Mouse (Mus musculus) intestine, embryonic 14.5 days (tissue): ENCODE measurements around the gene Fmnl2. TPM values are rescaled to one million over a fixed set of nuclear protein-coding genes. Genes with fewer than 3 reads are reported as not detected.

Experiments used
- ATAC-seq: fragments of 200-750 bp; cut with Nextera tagmentation; replicated peaks from 2 replicates; pipeline ENCODE4 v1.8.0; 2017; ENCODE audit warnings: low read depth, moderate number of reproducible peaks, moderate TSS enrichment, moderate library complexity; ENCODE audit not compliant: low FRiP score, low TSS enrichment
- DNase-seq: peaks from one replicate; pipeline ENCODE4 v3.0.0-alpha.2; 2018; ENCODE audit warnings: low spot score
- H3K27ac ChIP-seq: fragments of 300-500 bp; sonication (generic); 2 replicates; pipeline ENCODE4 v1.5.1; 2014; ENCODE audit warnings: low read depth, mild to moderate bottlenecking, control low read depth
- H3K27me3 ChIP-seq: fragments of 300-500 bp; sonication (generic); replicated peaks from 2 replicates; pipeline ENCODE4 v1.6.1; 2014; ENCODE audit warnings: low read length, control low read depth; ENCODE audit not compliant: control insufficient read depth, insufficient read depth
- H3K36me3 ChIP-seq: fragments of 300-500 bp; sonication (generic); 2 replicates; pipeline ENCODE4 v1.6.1; 2014; ENCODE audit warnings: low read length, control low read depth; ENCODE audit not compliant: control insufficient read depth, insufficient read depth
- H3K4me1 ChIP-seq: fragments of 300-500 bp; sonication (generic); replicated peaks from 2 replicates; pipeline ENCODE4 v1.6.1; 2014; ENCODE audit warnings: low read length, control low read depth, mixed read lengths; ENCODE audit not compliant: control insufficient read depth, insufficient read depth
- H3K4me2 ChIP-seq: fragments of 300-500 bp; sonication (generic); 2 replicates; pipeline ENCODE4 v1.6.1; 2014; ENCODE audit warnings: low read length
- H3K4me3 ChIP-seq: fragments of 300-500 bp; sonication (generic); 2 replicates; pipeline ENCODE4 v1.5.1; 2014; ENCODE audit warnings: low read depth, low read length, control low read depth, mixed read lengths
- H3K9ac ChIP-seq: fragments of 300-500 bp; sonication (generic); 2 replicates; pipeline ENCODE4 v1.6.1; 2014; ENCODE audit warnings: mild to moderate bottlenecking, low read length
- H3K9me3 ChIP-seq: fragments of 300-500 bp; sonication (generic); 2 replicates; pipeline ENCODE4 v1.6.1; 2016; ENCODE audit warnings: low read length, control low read depth; ENCODE audit not compliant: control insufficient read depth
- WGBS: fragments of 180-500 bp; shearing (Covaris S2); extraction: QIAGEN DNeasy Blood & Tissue Kit; methylation state at CpG from one replicate; pipeline ENCODE4 v1.1.7; 2014; 5-methylcytosine and 5-hydroxymethylcytosine counted together
- polyA plus RNA-seq: library from polyadenylated mRNA; unstranded; fragments of >200 nt; fragmentation: Nextera tagmentation; extraction: Ambion mirVana; gene quantifications from 2 replicates; pipeline ENCODE4 v1.2.1, GENCODE M21; 2014

The Fmnl2 gene
- polyA plus RNA-seq, 1 experiment from 2014 or later = 6.1 TPM

- DNase-seq (no peak), ATAC-seq (no peak)
- WGBS = 86% methylated on average over 4 of the region's 4 CpGs
- no peak overlapping the region for H3K4me2 ChIP-seq
- no peaks in the 10 kb centered on the region for H3K27me3 ChIP-seq
- H3K27ac ChIP-seq = no peak overlapping the region
- no peak overlapping the region for H3K4me3 ChIP-seq
- H3K36me3 ChIP-seq = no peaks in the 10 kb centered on the region
- no peak overlapping the region for H3K9ac ChIP-seq
- no peaks in the 10 kb centered on the region for H3K9me3 ChIP-seq
- no peaks in the 10 kb centered on the region for H3K4me1 ChIP-seq
Observed at GRCm38 (mm10) chr2:53082045-53082444, 224.4 kb downstream of the Fmnl2 start.

GRCm38 (mm10) chr2:53082501-53082900 lies 224.8 kb downstream of the Fmnl2 start:
- Histone ChIP-seq H3K27ac (no peak overlapping the region), H3K36me3 (no peaks in the 10 kb centered on the region), H3K4me1 (no peaks in the 10 kb centered on the region), H3K9ac (no peak overlapping the region), H3K4me2 (no peak overlapping the region), H3K9me3 (no peaks in the 10 kb centered on the region), H3K27me3 (no peaks in the 10 kb centered on the region), H3K4me3 (no peak overlapping the region)
- DNase-seq (no peak), ATAC-seq (no peak)
- WGBS = 93% methylated on average over 5 of the region's 5 CpGs

- no peak for DNase-seq
- H3K9ac ChIP-seq = no peak overlapping the region
- no peak for ATAC-seq
- H3K27me3 ChIP-seq = no peaks in the 10 kb centered on the region
- no peak overlapping the region for H3K27ac ChIP-seq
- H3K4me2 ChIP-seq = no peak overlapping the region
- no peak overlapping the region for H3K4me3 ChIP-seq
- no peaks in the 10 kb centered on the region for H3K9me3 ChIP-seq
- no peaks in the 10 kb centered on the region for H3K36me3 ChIP-seq
- no peaks in the 10 kb centered on the region for H3K4me1 ChIP-seq
- WGBS = 39% methylated on average over 1 of the region's 1 CpGs
Observed at GRCm38 (mm10) chr2:53083241-53083640, 225.6 kb downstream of the Fmnl2 start.

- Histone ChIP-seq H3K4me2 (no peak overlapping the region), H3K4me1 (no peaks in the 10 kb centered on the region), H3K36me3 (no peaks in the 10 kb centered on the region), H3K9ac (no peak overlapping the region), H3K9me3 (no peaks in the 10 kb centered on the region), H3K27me3 (no peaks in the 10 kb centered on the region), H3K27ac (no peak overlapping the region), H3K4me3 (no peak overlapping the region)
- DNase-seq = peak; percentile 55
- WGBS = 52% methylated on average over 9 of the region's 9 CpGs
- no peak for ATAC-seq
Observed at GRCm38 (mm10) chr2:53085617-53086202, 228.1 kb downstream of the Fmnl2 start.

- no peaks in the 10 kb centered on the region for H3K36me3 ChIP-seq
- no peak overlapping the region for H3K27ac ChIP-seq
- H3K27me3 ChIP-seq = no peaks in the 10 kb centered on the region
- H3K4me1 ChIP-seq = no peaks in the 10 kb centered on the region
- no peak for DNase-seq
- ATAC-seq = no peak
- H3K4me3 ChIP-seq = no peak overlapping the region
- no peaks in the 10 kb centered on the region for H3K9me3 ChIP-seq
- 84% methylated on average over 3 of the region's 3 CpGs for WGBS
- H3K4me2 ChIP-seq = no peak overlapping the region
- no peak overlapping the region for H3K9ac ChIP-seq
Observed at GRCm38 (mm10) chr2:53088744-53089143, 231.1 kb downstream of the Fmnl2 start.

- Histone ChIP-seq H3K4me3 (no peak overlapping the region), H3K36me3 (0 out of 2 replicates have a peak, but pooled peaks cover 5% of the 10 kb centered on the region), H3K4me2 (no peak overlapping the region), H3K4me1 (no peaks in the 10 kb centered on the region), H3K9ac (no peak overlapping the region), H3K9me3 (no peaks in the 10 kb centered on the region), H3K27me3 (no peaks in the 10 kb centered on the region), H3K27ac (no peak overlapping the region)
- DNase-seq = no peak
- 87% methylated on average over 9 of the region's 9 CpGs for WGBS
- ATAC-seq = no peak
Observed at GRCm38 (mm10) chr2:53095031-53095430, 237.4 kb downstream of the Fmnl2 start.

- 90% methylated on average over 3 of the region's 3 CpGs for WGBS
- H3K4me3 ChIP-seq = no peak overlapping the region
- no peak for ATAC-seq
- H3K4me2 ChIP-seq = no peak overlapping the region
- 0 out of 2 replicates have a peak, but pooled peaks cover 5% of the 10 kb centered on the region for H3K36me3 ChIP-seq
- DNase-seq = no peak
- H3K9me3 ChIP-seq = no peaks in the 10 kb centered on the region
- no peaks in the 10 kb centered on the region for H3K27me3 ChIP-seq
- no peaks in the 10 kb centered on the region for H3K4me1 ChIP-seq
- H3K9ac ChIP-seq = no peak overlapping the region
- no peak overlapping the region for H3K27ac ChIP-seq
Observed at GRCm38 (mm10) chr2:53095489-53095888, 237.8 kb downstream of the Fmnl2 start.

- Histone ChIP-seq H3K4me2 (no peak overlapping the region), H3K4me1 (no peaks in the 10 kb centered on the region), H3K27me3 (no peaks in the 10 kb centered on the region), H3K27ac (no peak overlapping the region), H3K36me3 (peaks cover 19% of the 10 kb centered on the region), H3K9me3 (no peaks in the 10 kb centered on the region), H3K4me3 (no peak overlapping the region), H3K9ac (no peak overlapping the region)
- ATAC-seq (no peak), DNase-seq (no peak)
- 34% methylated on average over 2 of the region's 2 CpGs for WGBS
Observed at GRCm38 (mm10) chr2:53100093-53100492, 242.4 kb downstream of the Fmnl2 start.
